Mouse (Mus musculus): ENCODE measurements around the gene Gm40193. TPM values are rescaled to one million over a fixed set of nuclear protein-coding genes. Genes with fewer than 3 reads are reported as not detected.
"Not testable (repeated sequence)": the region's sequence is repeated elsewhere in the genome, so short reads cannot be mapped to it uniquely, and the experiment has no call there.

The Gm40193 gene
- total RNA-seq (2021): not detected
- long read RNA-seq, experiment 1, partial matches to known transcripts: 0 of 2 reads
- long read RNA-seq, experiment 1, other reads (novel, unspliced or antisense): 2 of 2 reads
- long read RNA-seq, experiment 2, partial matches to known transcripts: 0 of 2 reads
- long read RNA-seq, experiment 2, other reads (novel, unspliced or antisense): 2 of 2 reads

DNA sequence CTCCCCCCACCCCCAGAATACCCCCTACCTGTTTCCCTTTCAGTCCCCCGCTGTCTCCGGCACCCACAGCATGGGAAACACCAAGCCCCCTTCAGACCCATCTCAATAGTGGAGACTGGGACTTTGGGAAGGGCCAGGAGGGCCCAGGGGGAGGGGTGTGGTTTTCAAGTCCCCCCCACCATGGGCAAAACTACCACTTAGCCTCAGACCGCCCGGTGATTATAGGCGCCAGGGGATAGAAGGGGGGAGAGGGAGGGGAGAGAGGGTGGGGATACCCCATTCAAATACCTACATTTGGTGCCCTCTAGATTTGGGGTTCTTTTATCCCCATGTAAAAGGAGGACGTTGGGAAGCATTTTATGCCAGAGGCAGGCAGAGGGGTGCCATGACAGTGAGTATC lies at the start of gene Gm40193:
TSS of gene Gm40193 (minus strand) at position 101 of the 400 bp plus-strand sequence.
- DNase-seq (ENCODE audit: low spot score in 2 of 2): no peak
- intact Hi-C loops (cut with DNase I): no loop called here

DNA sequence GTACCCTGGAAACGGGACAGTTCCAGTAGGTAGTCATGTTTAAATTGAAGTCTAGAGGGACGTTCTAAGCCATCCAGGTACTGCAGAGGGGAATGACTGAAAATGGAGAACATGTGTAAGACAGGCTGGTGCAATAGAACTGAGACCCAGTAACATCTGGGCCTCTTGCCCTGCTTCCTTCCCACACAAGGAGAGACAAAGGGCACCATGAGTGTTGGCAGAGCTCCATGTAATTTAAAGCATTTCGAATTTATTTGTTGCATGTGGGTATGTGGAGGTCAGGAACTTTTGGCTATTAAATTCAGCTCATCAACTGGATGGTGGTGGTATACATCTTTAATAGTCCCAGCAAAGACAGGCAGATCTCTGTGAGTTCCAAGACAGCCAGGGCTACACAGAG lies 49.5 kb upstream of the Gm40193 start:
- intact Hi-C loops (cut with DNase I): no loop called here
- DNase-seq (ENCODE audit: low spot score in 2 of 2): no peak

DNA sequence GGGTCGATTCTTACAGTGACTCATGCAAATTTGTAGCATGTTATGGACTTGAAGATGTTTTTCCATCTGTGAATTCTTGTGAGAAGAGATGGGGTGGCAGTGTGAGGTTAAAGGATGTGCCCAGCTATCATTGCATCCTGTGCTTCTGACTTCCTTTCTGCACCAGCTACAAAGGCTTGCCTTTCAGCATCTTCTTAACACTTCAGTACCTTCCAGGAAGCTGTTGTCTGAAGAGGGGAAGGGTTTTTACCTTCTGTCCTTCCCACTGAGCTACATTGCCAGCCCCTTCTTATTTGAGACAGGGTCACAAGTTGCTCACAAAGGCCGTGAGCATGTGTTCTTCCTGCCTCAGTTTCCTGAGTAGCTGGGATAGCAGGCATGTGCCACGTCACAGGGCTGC lies 48.2 kb upstream of the Gm40193 start:
- DNase-seq (ENCODE audit: low spot score in 2 of 2): no peak
- intact Hi-C loops (cut with DNase I): no loop called here

DNA sequence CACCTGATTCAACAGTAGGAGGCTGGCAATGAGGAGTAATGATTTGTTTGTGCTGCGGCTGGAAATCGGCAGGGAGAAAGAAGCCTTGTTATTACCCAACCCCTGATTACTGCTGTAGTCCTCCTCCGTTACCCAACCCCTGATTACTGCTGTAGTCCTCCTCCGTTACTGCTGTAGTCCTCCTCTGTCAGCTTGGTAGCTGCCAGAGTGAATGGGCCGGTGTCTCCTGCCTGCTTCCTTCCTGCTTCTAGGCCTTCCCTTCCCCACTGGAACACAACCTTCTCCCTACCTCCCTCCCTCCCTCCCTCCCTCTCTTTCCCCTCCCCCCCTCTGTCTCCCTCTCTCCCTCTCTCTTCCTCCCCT lies 47.6 kb upstream of the Gm40193 start:
- intact Hi-C loops (cut with DNase I): no loop called here
- no peak for DNase-seq (ENCODE audit: low spot score in 2 of 2)

DNA sequence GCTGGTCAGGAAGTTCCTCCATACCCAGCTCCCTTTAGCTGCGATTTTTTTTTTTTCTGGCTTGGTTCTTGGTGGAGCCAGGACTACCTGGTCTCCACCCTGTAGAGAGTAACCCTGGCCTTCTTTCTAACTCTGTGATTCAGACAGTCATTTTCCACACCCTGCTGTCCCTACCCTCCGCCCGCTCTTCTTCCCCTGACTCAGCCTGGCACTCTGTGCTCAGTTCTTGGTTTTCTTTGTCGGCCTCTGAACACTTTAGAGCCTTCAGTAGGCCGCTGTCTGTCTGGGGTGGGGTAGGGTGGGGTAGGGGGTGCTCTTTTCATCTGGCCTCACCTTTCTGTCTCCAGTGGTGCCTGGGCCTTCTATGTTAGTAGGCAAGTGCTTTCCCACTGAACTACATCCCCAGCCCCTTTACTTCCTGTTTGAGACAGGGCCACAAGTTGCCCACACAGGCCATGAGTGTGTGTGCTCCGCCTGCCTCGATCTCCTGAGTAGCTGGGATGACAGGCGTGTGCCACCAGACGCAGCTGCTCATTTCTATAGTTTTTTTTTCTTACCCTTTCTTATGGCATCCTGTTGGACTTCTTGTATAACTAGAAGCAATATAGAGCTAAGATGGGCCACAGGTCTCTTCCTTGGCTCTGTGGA lies 47.1 kb upstream of the Gm40193 start:
- intact Hi-C loops (cut with DNase I): no loop called here
- no peak for DNase-seq (ENCODE audit: low spot score in 2 of 2)

DNA sequence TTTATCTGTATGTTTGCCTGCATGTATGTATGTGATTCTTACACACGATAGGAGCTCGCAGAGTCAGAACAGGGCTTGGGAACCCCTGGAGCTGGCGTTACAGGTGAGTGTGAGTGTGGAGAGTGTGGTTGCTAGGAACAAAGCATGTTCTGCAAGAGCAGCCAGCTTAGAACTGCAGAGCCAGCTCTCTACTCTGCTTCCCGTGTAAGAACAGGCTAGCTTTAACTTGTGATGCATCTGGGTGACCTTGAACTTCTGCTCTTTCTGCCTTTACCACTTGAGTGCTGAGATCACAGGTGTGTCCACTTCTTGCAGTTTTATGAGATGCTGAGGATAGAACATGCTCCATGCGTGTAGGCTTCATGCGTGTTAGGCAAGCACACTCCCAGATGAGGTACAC lies 46.2 kb upstream of the Gm40193 start:
- no peak for DNase-seq (ENCODE audit: low spot score in 2 of 2)
- intact Hi-C loops (cut with DNase I): no loop called here

DNA sequence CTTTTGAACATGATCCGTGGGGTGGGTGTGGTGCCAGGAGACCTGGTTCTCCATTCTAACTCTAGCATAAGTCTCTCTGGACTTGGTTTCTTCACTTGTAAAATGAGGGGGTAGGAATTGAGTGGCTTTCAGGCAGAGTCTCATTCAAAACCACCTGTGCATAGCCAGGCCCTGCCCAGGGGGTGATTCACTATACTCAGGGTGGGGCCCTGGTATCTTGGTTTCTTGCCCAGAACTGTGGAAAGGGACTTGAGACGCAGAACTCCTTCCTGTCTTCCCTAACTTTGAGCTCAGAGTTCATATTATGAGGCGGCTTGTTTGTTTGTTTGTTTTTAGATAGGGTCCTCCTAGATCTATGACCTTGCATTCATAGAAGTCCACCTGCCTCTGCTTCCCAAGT lies 44.5 kb upstream of the Gm40193 start:
- intact Hi-C loops (cut with DNase I): no loop called here
- DNase-seq (ENCODE audit: low spot score in 2 of 2): no peak

DNA sequence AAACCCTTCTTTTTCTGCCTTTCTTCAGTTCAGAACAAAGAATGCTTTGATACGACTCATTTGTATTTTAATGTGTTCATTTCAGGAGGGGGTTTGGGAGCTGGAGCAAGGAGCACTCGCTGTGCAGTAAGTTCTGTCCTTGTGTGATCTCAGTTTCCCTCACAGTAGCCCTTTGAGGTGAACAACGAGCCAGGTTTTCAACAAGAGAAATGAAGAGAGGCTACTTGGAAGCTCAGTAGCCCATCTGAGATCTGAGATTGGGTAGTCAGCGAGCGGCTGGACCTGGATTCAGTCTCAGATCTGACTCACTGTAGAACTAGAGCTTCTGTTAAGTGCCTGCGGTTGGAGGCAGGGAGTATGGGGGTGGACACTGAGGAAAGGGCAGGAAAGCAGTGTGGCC lies 41.1 kb upstream of the Gm40193 start:
- intact Hi-C loops (cut with DNase I): no loop called here
- peak; percentile 18 to 41 for DNase-seq (ENCODE audit: low spot score in 2 of 2)

DNA sequence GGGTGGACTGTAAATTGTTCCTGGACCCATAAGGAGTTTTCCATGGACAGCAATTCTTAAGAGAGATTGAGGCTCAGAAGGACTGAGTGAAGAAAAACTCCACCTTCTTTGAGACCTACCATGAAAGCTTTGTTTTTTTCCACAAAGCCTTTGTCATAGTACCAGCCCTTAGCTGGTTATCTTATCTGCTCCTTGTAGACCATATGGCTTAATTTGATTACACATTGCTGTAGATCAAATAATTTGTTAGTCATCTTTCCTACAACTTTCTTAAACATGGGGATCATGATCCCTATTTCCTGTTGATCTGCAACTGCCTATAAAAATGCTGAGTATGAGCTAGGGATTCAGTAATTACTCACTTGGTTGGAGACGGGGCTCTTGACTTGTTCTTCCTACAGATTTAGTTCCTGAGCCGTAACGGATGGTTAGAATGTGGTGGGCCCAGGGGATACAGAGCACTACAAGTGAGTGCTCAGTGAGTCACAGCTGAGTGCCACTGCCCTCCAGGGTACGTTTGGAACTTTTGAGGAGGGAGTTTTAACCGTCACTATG lies 39.7 kb upstream of the Gm40193 start:
- DNase-seq (ENCODE audit: low spot score in 2 of 2): no peak
- intact Hi-C loops (cut with DNase I): no loop called here

DNA sequence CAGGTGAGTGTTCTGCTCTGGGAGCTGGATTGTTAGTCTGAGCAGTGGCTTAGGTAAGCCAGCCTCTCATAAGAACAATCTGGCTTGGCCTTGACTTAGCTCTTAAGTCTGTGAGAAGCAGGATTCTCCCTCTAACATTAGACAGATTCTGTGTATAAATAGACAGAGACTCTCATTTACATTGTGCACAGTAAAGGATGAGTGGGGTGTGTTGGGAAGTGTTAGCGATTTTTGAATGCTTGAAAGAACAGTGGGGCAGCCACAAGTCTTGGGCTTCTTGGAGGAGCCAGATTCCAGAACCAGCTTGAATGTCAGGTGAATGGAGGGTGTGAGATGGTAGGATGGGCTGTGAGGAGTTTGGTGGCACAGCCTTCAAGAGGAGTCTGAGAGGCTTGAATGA lies 38.9 kb upstream of the Gm40193 start:
- DNase-seq (ENCODE audit: low spot score in 2 of 2): peak in 1 of 2 experiments; percentile 56
- intact Hi-C loops (cut with DNase I): no loop called here

DNA sequence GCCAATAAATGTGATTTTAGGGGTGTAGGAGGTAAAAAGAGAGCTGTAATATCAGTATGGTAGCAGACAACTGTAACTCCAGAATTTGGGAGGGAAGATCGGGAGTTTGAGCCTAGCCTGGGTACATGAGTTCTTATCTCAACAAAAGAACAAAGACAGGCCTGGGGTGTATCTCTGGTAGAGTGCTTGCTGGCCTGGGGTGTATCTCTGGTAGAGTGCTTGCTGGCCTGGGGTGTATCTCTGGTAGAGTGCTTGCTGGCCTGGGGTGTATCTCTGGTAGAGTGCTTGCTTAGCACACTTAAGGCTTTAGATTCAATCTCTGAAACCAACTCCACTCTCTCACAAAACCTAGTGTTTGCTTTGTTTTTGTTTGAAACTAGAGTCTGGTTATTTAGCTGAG lies 37.9 kb upstream of the Gm40193 start:
- intact Hi-C loops (cut with DNase I); DNase-seq (ENCODE audit: low spot score in 2 of 2): not testable (repeated sequence)

DNA sequence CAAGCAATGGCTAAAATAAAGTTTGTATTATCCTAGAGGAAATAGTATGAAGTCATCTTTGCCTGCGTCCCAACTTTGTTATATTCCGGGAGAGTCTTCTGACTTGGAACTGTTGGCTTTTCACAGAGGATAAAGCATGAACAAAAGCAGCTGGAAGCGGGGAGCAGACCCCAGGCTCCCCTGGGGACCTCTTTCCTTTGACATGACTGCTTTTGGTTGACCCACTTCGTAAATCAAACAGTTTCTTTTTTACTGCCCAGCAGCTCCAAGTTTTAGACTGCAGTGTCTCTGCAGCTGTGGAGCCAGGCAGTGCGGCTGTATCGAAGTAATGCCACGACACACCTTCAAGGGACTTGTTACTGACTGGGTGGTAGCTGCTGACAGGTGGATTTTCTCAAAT lies 33.8 kb upstream of the Gm40193 start:
- intact Hi-C loops (cut with DNase I): no loop called here
- DNase-seq (ENCODE audit: low spot score in 2 of 2): no peak

DNA sequence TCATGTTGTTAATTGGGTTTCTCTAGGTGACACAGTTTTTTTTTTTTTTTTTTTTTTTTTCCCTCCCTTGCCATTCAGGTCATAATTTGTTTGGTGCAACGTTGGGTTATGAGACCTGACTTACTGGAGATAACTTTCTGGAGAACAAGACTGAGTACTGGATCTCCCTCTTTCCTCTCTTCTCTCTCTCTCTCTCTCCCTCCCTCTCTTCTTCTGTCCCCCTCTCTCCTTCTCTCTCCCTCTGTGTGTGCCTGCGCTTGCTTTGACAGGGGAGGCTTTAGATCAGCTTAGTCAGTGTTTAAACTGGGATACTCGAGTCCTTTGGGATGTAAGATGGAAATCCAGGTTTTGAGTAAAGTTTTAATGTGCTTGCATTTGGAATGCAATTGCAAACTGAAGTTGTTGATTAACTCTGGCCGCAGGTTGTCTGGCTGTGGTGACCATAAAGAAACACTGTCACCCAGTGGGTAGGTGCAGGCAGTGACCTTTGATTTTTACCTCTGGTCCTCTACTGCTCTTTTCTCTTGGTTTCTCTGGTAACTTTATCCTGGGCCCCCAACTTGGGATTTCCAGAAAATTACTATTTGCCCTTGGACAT lies 31.6 kb upstream of the Gm40193 start:
- DNase-seq (ENCODE audit: low spot score in 2 of 2): no peak
- intact Hi-C loops (cut with DNase I): loop anchor here (5.0 kb wide), 1 partner anchor 43 kb away; no protein-coding TSS in a partner anchor

DNA sequence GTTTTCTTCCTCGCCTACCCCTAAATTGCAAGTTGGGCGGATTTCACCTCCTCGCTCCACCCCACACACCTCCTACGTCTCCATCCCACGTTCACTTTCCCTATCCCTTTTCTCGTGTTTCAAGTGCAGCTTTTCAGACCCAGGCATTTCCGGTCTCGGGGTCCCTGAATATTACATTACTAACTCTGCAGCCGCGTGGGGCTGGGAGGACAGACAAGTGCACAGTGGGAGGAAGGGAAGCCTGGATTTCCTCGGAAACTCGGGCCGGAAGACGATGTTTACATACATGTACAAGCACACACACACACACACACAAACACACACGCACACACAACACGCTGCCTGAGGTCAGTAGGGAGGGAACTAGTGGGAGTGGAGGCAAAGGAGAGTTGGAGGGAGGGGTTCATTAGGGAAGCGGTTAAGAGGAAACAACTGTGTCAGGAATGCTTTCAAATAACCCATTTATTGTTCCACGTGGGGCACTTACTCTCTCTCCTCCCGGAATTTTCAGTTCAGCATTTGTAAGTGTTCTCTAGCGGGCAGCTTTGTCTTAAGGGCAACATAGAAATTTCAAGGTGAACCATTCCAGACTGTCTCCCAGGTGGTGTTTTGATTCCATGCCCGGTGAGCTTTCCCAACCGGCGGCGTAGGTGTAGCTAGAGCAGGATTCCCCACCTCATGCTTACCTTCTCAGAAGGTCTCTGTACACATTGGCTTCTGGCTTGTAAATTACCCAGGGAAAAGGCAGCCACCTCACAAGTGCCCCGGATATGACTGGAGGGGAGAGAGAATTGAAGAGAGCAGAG lies 30.9 kb upstream of the Gm40193 start:
- intact Hi-C loops (cut with DNase I): loop anchor here (5.0 kb wide), 1 partner anchor 44 kb away; no protein-coding TSS in a partner anchor
- DNase-seq (ENCODE audit: low spot score in 2 of 2): peak in 1 of 2 experiments; percentile 34

DNA sequence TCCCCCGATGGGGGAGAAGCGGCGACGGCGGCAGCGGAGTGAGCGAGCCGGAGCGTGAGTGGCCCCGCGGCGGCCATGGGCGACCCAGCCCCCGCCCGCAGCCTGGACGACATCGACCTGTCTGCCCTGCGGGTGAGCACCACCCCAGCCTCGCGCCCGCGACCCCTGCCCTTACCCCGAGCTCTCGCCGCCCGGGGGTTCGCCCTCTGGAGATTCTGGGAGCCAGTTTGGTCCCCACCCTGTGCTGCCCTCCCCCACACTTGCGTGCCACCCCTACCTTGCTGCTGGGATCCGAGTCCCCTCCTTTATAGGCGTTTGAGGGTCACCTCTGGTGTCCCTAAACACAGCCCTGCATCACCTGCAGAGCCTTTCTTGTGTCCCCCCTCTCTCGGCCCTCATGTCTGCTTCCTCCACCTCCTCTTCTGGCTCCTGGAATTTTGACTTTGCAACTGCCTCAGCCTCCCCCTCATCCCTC lies 30.3 kb upstream of the Gm40193 start:
- peak in 1 of 2 experiments; percentile 12 for DNase-seq (ENCODE audit: low spot score in 2 of 2)
- intact Hi-C loops (cut with DNase I): loop anchor here (5.0 kb wide), 1 partner anchor 44 kb away; no protein-coding TSS in a partner anchor

DNA sequence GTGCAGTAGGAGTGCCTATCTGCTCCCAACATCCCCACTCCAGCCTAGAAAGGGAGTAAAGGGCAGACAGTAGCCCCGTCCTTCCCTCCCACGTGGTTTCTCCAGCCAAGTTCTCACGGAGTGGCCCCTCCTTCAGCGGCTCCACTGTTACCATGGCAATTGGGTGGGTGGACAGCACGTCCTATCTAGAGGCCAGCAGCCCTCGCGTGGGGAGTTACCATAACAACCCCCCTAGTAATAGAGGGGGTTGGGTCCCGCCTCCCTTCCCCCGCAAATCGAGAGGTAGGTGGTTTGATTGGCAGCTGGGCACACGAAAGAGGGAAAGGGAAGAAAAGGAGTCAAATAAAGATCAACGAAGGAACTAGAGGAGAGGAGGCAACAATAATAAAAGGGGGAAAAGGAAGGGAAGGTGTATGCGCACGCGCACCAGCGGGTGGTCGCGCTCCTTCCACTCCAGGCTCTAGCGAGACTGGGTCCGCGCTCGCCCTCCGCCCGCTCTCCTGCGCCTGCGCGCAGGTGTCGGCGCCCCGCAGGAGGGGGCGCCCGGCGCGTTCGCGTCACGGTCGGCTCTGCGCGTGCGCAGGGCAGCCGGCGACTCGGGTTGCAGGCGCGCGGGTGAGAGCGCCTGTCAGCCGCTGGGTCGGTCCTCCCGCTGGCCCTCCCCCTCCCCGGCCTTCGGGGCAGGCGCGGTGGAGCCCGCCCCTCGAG lies 29.7 kb upstream of the Gm40193 start, which contains the start of gene Mink1:
TSS of gene Mink1 (plus strand) at position 595 of the 708 bp plus-strand sequence.
- DNase-seq (ENCODE audit: low spot score in 2 of 2): peak; percentile 90 to 95
- intact Hi-C loops (cut with DNase I): loop anchor here (5.0 kb wide), 1 partner anchor 45 kb away; no protein-coding TSS in a partner anchor

DNA sequence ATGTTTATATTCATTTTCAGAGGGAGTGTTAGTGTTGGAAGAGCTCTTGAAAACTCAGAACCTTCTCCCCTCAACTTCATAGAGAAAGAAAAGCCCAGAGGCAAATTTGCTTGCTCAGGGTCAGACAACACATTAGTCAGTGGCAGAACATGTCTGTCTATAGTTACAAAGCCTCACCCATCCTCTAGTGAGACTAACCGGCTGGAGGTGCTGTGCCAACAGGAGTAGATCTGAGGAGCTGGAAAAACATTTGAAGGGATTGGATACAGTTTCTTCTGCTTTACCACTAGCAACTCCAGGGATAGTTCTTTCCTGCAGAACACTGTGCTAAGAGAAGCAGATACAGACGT lies 29.2 kb upstream of the Gm40193 start:
- DNase-seq (ENCODE audit: low spot score in 2 of 2): no peak
- intact Hi-C loops (cut with DNase I): loop anchor here (5.0 kb wide), 1 partner anchor 45 kb away; no protein-coding TSS in a partner anchor

DNA sequence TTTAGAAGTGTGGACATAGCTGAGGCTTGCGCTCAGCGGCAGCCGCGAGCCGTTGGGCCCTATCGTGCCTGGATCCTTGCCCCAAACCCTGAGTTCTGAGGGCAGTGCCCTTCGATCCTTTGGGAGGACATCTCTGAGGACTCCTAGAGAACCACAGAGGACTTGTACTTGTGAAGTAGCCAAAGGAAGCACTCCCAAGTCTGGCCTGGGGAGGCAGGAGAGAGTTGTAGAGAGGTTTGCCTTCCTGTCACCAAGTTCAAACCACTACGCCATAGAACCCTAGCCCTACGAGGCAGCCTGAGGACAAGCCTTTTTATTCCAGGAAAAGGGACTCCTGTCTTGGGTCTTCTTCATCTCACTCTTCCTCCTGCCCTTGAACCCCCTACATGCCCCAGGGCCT lies 24.8 kb upstream of the Gm40193 start:
- no peak for DNase-seq (ENCODE audit: low spot score in 2 of 2)
- intact Hi-C loops (cut with DNase I): no loop called here

DNA sequence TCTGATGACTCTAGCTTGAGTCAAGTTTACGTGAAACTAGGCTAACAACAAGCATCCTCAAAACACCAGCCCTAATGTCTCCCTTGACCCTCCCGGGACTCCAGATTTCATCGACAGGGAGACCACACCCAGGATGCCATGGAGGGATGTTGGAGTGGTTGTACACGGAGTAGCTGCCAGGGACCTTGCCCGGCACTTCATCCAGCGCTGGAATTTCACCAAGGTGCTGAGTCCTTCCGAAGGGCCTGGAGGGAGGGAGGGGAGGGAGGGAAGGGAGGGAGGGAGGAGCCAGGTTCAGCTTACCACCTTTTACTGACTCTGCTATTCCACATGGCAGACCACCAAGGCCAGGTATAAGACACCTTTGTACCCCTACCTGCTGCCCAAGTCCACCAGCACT lies 21.2 kb upstream of the Gm40193 start:
- intact Hi-C loops (cut with DNase I): no loop called here
- DNase-seq (ENCODE audit: low spot score in 2 of 2): no peak
